Mouse (Mus musculus) kidney, adult 2 months (tissue): ENCODE measurements around the gene Lhx9.

Source experiments
- CTCF ChIP-seq: fragments of 200-500 bp; conservative IDR thresholded peaks from 2 replicates; pipeline ENCODE4 v1.5.1; 2011; ENCODE audit warnings: low read depth, mild to moderate bottlenecking, control low read depth, low read length, moderate library complexity, mixed read lengths; ENCODE audit not compliant: insufficient read depth, insufficient read length
- POLR2A ChIP-seq: fragments of 200-500 bp; IDR thresholded peaks from one replicate; pipeline ENCODE4 v1.6.1; 2011; ENCODE audit warnings: low read depth, low read length, control low read depth

GRCm38 (mm10) chr1:138846131-138846530 lies 2.2 kb downstream of the Lhx9 start:
- TF ChIP-seq POLR2A (no peak), CTCF (no peak)
